Mouse (Mus musculus) forebrain, embryonic 13.5 days (tissue): ENCODE measurements around the gene Dll4. TPM values are rescaled to one million over a fixed set of nuclear protein-coding genes. Genes with fewer than 3 reads are reported as not detected.
A peak's percentile ranks its signal among the peaks of the same experiment; 100 is the strongest.

ENCODE experiments used
- ATAC-seq: fragments of 200-750 bp; cut with Nextera tagmentation; 2 replicates; pipeline ENCODE4 v1.8.0; 2017
- H3K27ac ChIP-seq: fragments of 300-500 bp; sonication (generic); 2 replicates; pipeline ENCODE4 v1.5.1; 2015; ENCODE audit warnings: inconsistent platforms, mild to moderate bottlenecking, moderate library complexity
- H3K27me3 ChIP-seq: fragments of 300-500 bp; sonication (generic); 2 replicates; pipeline ENCODE4 v1.6.1; 2015; ENCODE audit warnings: mild to moderate bottlenecking, inconsistent platforms
- H3K36me3 ChIP-seq: fragments of 300-500 bp; sonication (generic); 2 replicates; pipeline ENCODE4 v1.6.1; 2015; ENCODE audit warnings: mild to moderate bottlenecking, inconsistent platforms; ENCODE audit not compliant: poor library complexity, severe bottlenecking
- H3K4me1 ChIP-seq: fragments of 300-500 bp; sonication (generic); 2 replicates; pipeline ENCODE4 v1.6.1; 2015; ENCODE audit warnings: inconsistent platforms
- H3K4me2 ChIP-seq: fragments of 300-500 bp; sonication (generic); 2 replicates; pipeline ENCODE4 v1.6.1; 2015; ENCODE audit warnings: inconsistent platforms, mild to moderate bottlenecking, moderate library complexity
- H3K4me3 ChIP-seq: fragments of 300-500 bp; sonication (generic); 2 replicates; pipeline ENCODE4 v1.5.1; 2015; ENCODE audit warnings: mild to moderate bottlenecking, inconsistent platforms
- H3K9ac ChIP-seq: fragments of 300-500 bp; sonication (generic); 2 replicates; pipeline ENCODE4 v1.6.1; 2015; ENCODE audit warnings: mild to moderate bottlenecking, inconsistent platforms
- H3K9me3 ChIP-seq: fragments of 300-500 bp; sonication (generic); replicated peaks from 2 replicates; pipeline ENCODE4 v1.6.1; 2016; ENCODE audit warnings: inconsistent platforms
- WGBS: fragments of 180-500 bp; shearing (Covaris S2); methylation state at CpG from one replicate; pipeline ENCODE4 v1.1.7; 2015; 5-methylcytosine and 5-hydroxymethylcytosine counted together
- polyA plus RNA-seq: library from polyadenylated mRNA; unstranded; fragments of >200 nt; fragmentation: Nextera tagmentation; extraction: Ambion mirVana; gene quantifications from 2 replicates; pipeline ENCODE4 v1.2.1, GENCODE M21; 2015

Gene Dll4
- polyA plus RNA-seq, 1 experiment from 2014 or later = 4.0 TPM

DNA sequence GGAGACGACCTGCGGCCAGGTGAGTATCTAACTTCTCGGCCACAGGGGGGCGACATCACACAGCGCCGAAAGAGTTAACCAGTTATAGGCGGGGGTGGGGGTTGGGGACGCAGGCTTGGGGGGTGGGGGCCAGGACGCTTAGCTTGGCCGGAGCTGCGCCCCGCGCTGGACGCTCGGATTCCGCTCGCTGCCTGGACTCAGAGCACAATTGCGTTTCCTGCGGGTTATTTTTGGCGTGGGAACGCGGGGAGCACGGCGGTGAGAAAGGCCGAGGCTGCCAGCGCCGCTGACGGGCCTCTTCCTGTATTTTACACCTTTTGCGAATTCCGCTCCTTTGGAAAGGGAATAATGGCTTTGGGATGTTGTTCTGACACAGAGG is 1.5 kb downstream of the Dll4 start:
- no peaks in the 10 kb centered on the region; the same call in 1 of the 2 replicates for H3K9me3 ChIP-seq
- peak overlapping the region; percentile 42 for H3K4me3 ChIP-seq
- H3K4me2 ChIP-seq = peak overlapping the region; percentile 77
- peak overlapping the region; percentile 56 for H3K9ac ChIP-seq
- H3K4me1 ChIP-seq = peaks cover 70% of the 10 kb centered on the region
- peaks cover 99% of the 10 kb centered on the region for H3K27me3 ChIP-seq
- under 1% methylated on average over 30 of the region's 30 CpGs for WGBS
- no peak overlapping the region for H3K27ac ChIP-seq
- no peak for ATAC-seq
- H3K36me3 ChIP-seq = no peaks in the 10 kb centered on the region

DNA sequence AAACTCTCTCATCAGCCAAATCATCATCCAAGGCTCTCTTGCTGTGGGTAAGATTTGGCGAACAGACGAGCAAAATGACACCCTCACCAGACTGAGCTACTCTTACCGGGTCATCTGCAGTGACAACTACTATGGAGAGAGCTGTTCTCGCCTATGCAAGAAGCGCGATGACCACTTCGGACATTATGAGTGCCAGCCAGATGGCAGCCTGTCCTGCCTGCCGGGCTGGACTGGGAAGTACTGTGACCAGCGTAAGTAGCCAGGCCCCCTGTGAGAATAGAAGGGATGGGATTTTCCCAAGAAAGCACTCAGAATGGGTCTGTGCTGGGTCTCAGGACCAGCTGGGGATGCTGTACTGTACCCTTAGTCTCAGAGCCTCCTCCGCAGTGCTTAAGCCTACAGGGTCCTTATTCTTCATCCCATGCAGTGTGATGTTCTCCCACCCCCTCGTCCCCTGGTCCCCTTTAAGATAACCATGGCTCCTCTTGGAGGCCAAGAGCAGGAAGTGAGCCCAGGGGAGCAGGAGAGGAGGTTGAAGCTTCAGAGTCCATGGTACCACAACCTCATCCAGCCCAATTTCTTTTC is 2.5 kb downstream of the Dll4 start:
- Histone ChIP-seq H3K27me3 (peaks cover 99% of the 10 kb centered on the region), H3K4me2 (peak overlapping the region; percentile 15), H3K9ac (no peak overlapping the region), H3K9me3 (no peaks in the 10 kb centered on the region; the same call in 1 of the 2 replicates), H3K4me3 (peak overlapping the region; percentile 10; the same call in 1 of the 2 replicates), H3K36me3 (no peaks in the 10 kb centered on the region), H3K27ac (no peak overlapping the region), H3K4me1 (peaks cover 61% of the 10 kb centered on the region)
- WGBS = 16% methylated on average over 11 of the region's 11 CpGs
- no peak for ATAC-seq

DNA sequence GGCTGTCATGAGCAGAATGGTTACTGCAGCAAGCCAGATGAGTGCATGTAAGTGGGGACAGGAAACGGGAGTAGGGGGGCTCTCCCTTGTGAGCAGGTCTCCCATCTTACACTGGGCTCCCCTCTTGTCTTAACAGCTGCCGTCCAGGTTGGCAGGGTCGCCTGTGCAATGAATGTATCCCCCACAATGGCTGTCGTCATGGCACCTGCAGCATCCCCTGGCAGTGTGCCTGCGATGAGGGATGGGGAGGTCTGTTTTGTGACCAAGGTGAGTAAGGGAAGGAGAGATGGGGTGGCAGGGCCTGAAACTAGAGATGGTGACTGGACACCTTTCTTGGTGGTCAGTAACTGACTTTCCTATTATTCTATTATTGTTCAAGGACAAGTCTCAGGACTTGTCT is 3.0 kb downstream of the Dll4 start:
- H3K27me3 ChIP-seq = peaks cover 94% of the 10 kb centered on the region
- no peaks in the 10 kb centered on the region for H3K36me3 ChIP-seq
- H3K4me3 ChIP-seq = 0 out of 2 replicates have a peak overlapping the region, but pooled peaks have one; percentile 10
- ATAC-seq = no peak
- no peaks in the 10 kb centered on the region; the same call in 1 of the 2 replicates for H3K9me3 ChIP-seq
- H3K9ac ChIP-seq = no peak overlapping the region
- WGBS = 49% methylated on average over 5 of the region's 5 CpGs
- no peak overlapping the region for H3K27ac ChIP-seq
- H3K4me1 ChIP-seq = peaks cover 56% of the 10 kb centered on the region
- peak overlapping the region; percentile 15 for H3K4me2 ChIP-seq

DNA sequence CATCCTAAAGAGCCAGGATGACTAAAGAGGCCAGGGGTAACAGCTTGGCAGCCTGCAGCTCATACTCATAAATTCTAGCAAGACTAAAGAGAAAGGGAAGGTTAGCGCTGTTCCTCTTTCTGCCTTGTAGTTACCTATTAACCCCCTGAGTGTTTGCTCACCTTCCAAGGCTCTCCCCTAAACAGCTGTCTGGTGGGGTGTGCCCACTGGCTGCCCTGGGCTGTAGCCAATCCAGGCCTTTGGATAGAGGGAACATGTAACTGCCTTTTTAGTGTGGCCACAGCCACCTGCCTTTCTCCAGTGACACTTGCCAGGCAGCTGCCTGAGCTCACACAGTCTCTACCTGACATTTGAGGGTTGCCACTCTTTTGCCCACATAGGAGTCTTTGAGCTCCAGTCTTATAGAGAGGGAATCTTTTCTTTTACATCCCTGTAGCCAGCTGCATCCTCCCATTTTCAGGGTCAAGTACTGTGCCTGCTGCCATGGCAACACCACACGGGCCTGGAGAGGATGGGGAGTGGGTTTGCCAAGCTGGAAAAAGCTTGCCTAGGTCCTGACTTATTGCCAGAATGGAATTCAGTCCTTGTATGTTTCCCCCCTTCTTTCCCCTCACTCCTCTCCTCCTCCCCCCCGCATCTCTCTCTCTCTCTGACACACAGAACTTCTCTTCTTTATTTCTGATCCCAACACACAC is 3.7 kb downstream of the Dll4 start:
- ATAC-seq = no peak

DNA sequence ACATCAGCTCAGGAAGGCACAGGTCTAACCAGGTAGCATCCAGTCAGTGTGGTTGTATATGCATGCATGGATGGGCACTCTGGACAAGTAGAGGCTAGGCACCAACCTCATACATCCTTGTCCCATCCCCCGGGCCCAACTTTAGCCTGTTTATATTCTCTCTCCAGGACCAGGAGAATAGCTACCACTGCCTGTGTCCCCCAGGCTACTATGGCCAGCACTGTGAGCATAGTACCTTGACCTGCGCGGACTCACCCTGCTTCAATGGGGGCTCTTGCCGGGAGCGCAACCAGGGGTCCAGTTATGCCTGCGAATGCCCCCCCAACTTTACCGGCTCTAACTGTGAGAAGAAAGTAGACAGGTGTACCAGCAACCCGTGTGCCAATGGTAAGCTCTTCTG is 5.2 kb downstream of the Dll4 start:
- WGBS = 89% methylated on average over 8 of the region's 8 CpGs
- Histone ChIP-seq H3K4me3 (no peak overlapping the region), H3K4me1 (peaks cover 34% of the 10 kb centered on the region), H3K36me3 (no peaks in the 10 kb centered on the region), H3K9ac (no peak overlapping the region), H3K9me3 (no peaks in the 10 kb centered on the region; the same call in 1 of the 2 replicates), H3K4me2 (no peak overlapping the region), H3K27me3 (peaks cover 91% of the 10 kb centered on the region), H3K27ac (no peak overlapping the region)
- no peak for ATAC-seq

More for the DNA sequence above, 3.7 kb downstream of the Dll4 start:
- H3K9ac ChIP-seq = no peak overlapping the region
- peaks cover 49% of the 10 kb centered on the region for H3K4me1 ChIP-seq
- H3K27ac ChIP-seq = no peak overlapping the region
- WGBS = 50% methylated on average over 3 of the region's 3 CpGs
- H3K4me2 ChIP-seq = no peak overlapping the region
- H3K36me3 ChIP-seq = no peaks in the 10 kb centered on the region
- H3K9me3 ChIP-seq = no peaks in the 10 kb centered on the region; the same call in 1 of the 2 replicates
- H3K4me3 ChIP-seq = no peak overlapping the region
- H3K27me3 ChIP-seq = peaks cover 93% of the 10 kb centered on the region

DNA sequence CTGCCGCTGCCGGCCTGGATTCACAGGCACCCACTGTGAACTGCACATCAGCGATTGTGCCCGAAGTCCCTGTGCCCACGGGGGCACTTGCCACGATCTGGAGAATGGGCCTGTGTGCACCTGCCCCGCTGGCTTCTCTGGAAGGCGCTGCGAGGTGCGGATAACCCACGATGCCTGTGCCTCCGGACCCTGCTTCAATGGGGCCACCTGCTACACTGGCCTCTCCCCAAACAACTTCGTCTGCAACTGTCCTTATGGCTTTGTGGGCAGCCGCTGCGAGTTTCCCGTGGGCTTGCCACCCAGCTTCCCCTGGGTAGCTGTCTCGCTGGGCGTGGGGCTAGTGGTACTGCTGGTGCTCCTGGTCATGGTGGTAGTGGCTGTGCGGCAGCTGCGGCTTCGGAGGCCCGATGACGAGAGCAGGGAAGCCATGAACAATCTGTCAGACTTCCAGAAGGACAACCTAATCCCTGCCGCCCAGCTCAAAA is 6.6 kb downstream of the Dll4 start:
- H3K27me3 ChIP-seq = peaks cover 87% of the 10 kb centered on the region

DNA sequence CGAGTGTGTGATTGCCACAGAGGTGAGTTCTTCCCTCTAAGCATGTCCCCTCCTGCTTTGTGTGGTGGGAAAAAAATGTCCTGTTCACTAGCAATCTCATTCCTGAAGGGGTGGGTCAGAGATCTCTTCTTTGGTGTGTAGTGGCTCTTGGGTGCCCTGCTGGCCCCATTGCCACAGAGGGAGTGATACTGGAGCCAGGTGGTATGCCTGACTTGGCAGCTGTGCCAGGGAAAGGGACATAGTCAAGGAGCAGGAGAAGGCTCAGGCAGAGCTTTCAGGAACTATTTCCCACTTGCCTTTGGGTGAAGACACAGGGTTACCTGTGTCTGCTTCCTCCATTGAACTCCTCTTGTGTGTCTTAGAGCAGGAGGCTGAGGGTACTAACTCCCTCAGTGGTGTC is 8.6 kb downstream of the Dll4 start:
- H3K4me1 ChIP-seq = peaks cover 9% of the 10 kb centered on the region
- H3K27ac ChIP-seq = no peak overlapping the region
- H3K9me3 ChIP-seq = no peaks in the 10 kb centered on the region
- no peaks in the 10 kb centered on the region for H3K36me3 ChIP-seq
- WGBS = 67% methylated on average over 1 of the region's 1 CpGs
- H3K4me2 ChIP-seq = no peak overlapping the region
- H3K9ac ChIP-seq = no peak overlapping the region
- peaks cover 68% of the 10 kb centered on the region for H3K27me3 ChIP-seq
- no peak overlapping the region for H3K4me3 ChIP-seq
- ATAC-seq = no peak

More for the DNA sequence above, 6.6 kb downstream of the Dll4 start:
- Histone ChIP-seq H3K9me3 (no peaks in the 10 kb centered on the region), H3K27ac (no peak overlapping the region), H3K4me1 (peaks cover 20% of the 10 kb centered on the region), H3K4me2 (no peak overlapping the region), H3K4me3 (no peak overlapping the region), H3K9ac (no peak overlapping the region), H3K36me3 (no peaks in the 10 kb centered on the region)
- no peak for ATAC-seq
- WGBS = 79% methylated on average over 24 of the region's 24 CpGs

DNA sequence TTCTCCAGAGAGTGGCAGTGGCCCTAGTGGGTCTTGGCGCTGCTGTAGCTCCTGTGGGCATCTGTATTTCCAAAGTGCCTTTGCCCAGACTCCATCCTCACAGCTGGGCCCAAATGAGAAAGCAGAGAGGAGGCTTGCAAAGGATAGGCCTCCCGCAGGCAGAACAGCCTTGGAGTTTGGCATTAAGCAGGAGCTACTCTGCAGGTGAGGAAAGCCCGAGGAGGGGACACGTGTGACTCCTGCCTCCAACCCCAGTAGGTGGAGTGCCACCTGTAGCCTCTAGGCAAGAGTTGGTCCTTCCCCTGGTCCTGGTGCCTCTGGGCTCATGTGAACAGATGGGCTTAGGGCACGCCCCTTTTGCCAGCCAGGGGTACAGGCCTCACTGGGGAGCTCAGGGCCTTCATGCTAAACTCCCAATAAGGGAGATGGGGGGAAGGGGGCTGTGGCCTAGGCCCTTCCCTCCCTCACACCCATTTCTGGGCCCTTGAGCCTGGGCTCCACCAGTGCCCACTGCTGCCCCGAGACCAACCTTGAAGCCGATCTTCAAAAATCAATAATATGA is 9.5 kb downstream of the Dll4 start:
- no peak for ATAC-seq
- Histone ChIP-seq H3K27me3 (peaks cover 62% of the 10 kb centered on the region), H3K9ac (no peak overlapping the region), H3K9me3 (no peaks in the 10 kb centered on the region), H3K27ac (no peak overlapping the region), H3K4me1 (peaks cover 5% of the 10 kb centered on the region), H3K4me2 (no peak overlapping the region), H3K4me3 (no peak overlapping the region), H3K36me3 (no peaks in the 10 kb centered on the region)
- WGBS = 73% methylated on average over 7 of the region's 7 CpGs

DNA sequence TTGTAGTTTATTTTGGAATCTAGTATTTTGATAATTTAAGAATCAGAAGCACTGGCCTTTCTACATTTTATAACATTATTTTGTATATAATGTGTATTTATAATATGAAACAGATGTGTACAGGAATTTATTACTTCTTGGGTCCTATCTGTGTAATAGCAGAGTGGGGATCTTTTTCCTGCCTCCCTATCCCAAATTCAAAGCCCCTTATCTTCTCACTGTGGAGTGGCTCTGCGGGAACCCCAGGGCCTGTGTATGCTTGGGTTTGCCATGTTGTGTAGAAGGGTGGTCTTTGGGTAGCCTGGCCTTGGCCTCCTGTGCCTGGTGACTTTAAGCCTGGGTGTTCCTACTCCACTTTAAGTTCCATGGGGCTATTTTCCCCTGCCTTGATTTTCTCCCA is 10.0 kb downstream of the Dll4 start:
- ATAC-seq = no peak
- Histone ChIP-seq H3K27me3 (peaks cover 57% of the 10 kb centered on the region), H3K4me1 (peaks cover 5% of the 10 kb centered on the region), H3K27ac (no peak overlapping the region), H3K9me3 (no peaks in the 10 kb centered on the region), H3K36me3 (no peaks in the 10 kb centered on the region), H3K9ac (no peak overlapping the region), H3K4me3 (no peak overlapping the region), H3K4me2 (no peak overlapping the region)
- 95% methylated on average over 1 of the region's 1 CpGs for WGBS

DNA sequence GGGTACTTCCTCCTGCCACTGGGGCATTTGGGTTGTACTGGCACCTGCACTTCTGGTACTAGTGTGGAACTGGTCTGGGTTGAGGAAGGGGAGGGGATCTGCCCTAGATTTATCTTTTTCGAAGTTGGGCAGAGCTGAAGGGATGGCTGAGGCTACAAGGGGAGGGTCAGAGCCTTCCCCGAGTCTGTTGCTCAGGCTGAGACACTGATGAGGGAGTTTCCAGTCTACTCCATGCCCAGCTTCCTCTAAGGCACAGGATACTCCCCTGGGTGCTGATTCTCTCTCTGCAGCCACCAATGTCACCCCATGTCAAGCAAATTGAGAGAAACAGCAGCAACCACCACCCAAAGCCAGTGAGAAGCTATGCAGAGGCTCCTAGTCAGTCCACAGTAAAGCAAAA is 10.4 kb downstream of the Dll4 start:
- no peak overlapping the region for H3K27ac ChIP-seq
- no peaks in the 10 kb centered on the region for H3K9me3 ChIP-seq
- 79% methylated on average over 2 of the region's 2 CpGs for WGBS
- no peaks in the 10 kb centered on the region for H3K36me3 ChIP-seq
- no peak overlapping the region for H3K4me2 ChIP-seq
- H3K4me1 ChIP-seq = peaks cover 5% of the 10 kb centered on the region
- H3K9ac ChIP-seq = no peak overlapping the region
- ATAC-seq = no peak
- no peak overlapping the region for H3K4me3 ChIP-seq
- peaks cover 53% of the 10 kb centered on the region for H3K27me3 ChIP-seq

DNA sequence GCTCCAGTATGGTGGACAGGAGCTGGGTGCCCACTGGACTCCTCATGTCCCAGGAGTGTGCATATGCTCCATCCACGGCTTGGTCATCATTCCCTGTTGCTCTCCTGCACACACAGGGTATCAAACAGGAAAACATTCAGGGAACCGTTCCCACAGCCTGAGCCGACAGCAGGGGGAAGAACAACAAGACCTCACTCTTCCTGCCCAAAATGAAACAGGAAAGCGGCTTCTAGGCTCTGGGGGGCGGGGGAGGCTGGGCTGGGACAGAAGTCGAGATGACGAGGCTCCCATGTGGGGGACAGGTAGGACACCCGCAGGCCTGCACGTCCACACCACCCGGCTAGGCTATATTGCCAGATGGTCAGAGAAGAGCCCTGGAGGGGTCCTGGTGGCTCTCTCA is 10.9 kb downstream of the Dll4 start:
- no peaks in the 10 kb centered on the region for H3K9me3 ChIP-seq
- H3K27ac ChIP-seq = no peak overlapping the region
- H3K4me1 ChIP-seq = peaks cover 5% of the 10 kb centered on the region
- WGBS = 79% methylated on average over 10 of the region's 10 CpGs
- no peaks in the 10 kb centered on the region for H3K36me3 ChIP-seq
- no peak for ATAC-seq
- no peak overlapping the region for H3K9ac ChIP-seq
- H3K4me2 ChIP-seq = no peak overlapping the region
- peaks cover 48% of the 10 kb centered on the region for H3K27me3 ChIP-seq
- H3K4me3 ChIP-seq = no peak overlapping the region
